Mouse (Mus musculus) kidney, postnatal 14 days (tissue): ENCODE measurements around the gene Zscan29.
"Not testable (repeated sequence)": the region's sequence is repeated elsewhere in the genome, so short reads cannot be mapped to it uniquely, and the experiment has no call there.

Experiments
- DNase-seq: peaks from one replicate; pipeline ENCODE4 v3.0.0; 2022; ENCODE audit warnings: mixed read lengths

Zscan29 gene

DNA sequence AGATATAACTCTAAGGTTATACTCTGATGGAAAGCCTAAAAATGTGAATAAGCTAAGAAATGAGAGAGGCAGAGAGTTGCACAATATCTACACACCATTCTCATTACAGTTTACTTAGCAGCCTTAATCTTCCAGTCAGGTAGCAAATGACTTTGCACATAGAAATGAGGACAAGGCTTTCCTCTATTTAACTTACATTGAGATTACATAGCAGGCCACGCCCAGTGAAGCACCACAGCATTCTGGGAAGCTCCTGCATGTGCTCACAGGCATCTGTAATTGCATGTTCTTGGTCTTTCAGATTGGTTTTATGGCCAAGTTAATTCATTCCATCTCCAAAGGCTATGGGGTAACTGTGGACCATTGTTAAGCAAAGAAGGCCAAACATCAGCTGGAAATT, 38.1 kb downstream of the Zscan29 start:
- no peak for DNase-seq

GRCm38 (mm10) chr2:121128865-121129620, 41.9 kb downstream of the Zscan29 start:
- no peak for DNase-seq

- DNase-seq: no peak
Observed at GRCm38 (mm10) chr2:121127536-121127935, 43.4 kb downstream of the Zscan29 start.

GRCm38 (mm10) chr2:121126302-121126701, 44.6 kb downstream of the Zscan29 start:
- DNase-seq: not testable (repeated sequence)

- DNase-seq: no peak
Observed at GRCm38 (mm10) chr2:121119260-121119659, 51.7 kb downstream of the Zscan29 start.

- DNase-seq: no peak
Observed at GRCm38 (mm10) chr2:121115418-121115817, 55.5 kb downstream of the Zscan29 start.

DNA sequence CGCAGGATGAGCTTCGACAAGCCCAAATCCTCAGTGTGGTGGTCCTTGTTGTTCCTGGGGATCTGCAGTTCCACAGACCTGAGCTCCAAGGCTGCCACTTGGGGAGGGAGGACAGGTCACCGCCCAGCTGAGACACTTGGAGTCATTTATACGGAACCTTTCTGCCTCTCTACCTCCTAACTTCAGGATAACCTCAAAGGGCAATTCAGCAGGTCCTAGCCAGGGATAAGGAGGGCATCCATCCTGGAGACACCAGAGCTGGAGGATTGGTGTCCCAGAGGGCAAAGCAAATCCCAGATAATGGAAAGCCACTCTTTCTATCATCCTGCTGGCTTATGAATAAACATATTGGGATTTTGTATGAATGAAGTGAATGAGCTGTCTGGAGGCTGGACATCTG, 61.2 kb downstream of the Zscan29 start, which contains the start of gene Tgm7:
TSS of gene Tgm7 (minus strand) at position 101 of the 400 bp plus-strand sequence.
- DNase-seq: no peak
